Mouse (Mus musculus) cerebellum, adult 11 months (tissue): ENCODE results near the gene Spop.

Experiments used
- DNase-seq: peaks from one replicate; pipeline ENCODE4 v3.0.0; 2022

Spop gene

DNA sequence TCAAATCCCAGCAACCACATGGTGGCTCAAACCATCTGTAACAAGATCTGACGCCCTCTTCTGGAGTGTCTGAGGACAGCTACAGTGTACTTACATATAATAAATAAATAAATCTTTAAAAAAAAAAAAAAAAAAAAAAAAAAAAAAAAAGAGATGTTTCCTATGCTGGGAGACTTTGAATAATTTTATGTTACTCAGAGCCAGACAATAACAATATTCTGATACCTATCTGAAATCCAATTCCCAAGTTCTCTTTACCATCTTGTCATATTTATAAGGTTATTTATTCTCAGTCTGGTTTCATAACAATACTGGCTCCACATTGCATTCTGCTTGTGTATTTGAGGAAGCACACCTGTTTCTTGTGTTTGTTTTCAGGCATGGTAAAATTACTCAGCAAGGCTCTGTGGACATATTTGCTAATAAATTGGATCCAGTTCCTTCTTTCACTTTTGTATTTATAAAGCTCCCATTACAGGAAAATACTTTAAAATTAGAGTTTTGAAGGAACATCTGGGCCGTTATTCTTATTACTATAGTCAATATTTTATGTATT, 7.1 kb downstream of the Spop start:
- no peak for DNase-seq

- DNase-seq: no peak
Observed at GRCm38 (mm10) chr11:95423505-95423904, 9.6 kb downstream of the Spop start.

DNA sequence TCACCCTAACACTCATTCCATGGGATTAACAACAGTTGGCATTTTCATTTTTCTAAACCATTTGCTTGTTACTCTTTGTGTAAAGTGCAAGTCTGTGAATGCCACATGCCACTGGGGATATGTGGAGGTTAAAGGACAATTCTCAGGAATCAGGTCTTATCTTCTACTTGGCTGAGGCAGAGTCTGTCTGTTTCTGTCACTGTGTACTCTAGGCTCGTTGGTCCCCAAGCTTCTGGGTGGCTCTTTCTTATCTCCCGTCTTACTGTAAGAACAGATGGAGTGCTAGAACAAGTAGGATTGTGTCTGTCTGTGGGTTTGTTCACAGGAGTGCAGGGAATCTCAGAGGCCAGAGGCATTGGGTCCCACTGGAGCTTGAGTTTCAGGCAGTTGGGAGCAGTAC, 17.5 kb downstream of the Spop start:
- no peak for DNase-seq

GRCm38 (mm10) chr11:95432194-95432593, 18.3 kb downstream of the Spop start:
- no peak for DNase-seq

DNA sequence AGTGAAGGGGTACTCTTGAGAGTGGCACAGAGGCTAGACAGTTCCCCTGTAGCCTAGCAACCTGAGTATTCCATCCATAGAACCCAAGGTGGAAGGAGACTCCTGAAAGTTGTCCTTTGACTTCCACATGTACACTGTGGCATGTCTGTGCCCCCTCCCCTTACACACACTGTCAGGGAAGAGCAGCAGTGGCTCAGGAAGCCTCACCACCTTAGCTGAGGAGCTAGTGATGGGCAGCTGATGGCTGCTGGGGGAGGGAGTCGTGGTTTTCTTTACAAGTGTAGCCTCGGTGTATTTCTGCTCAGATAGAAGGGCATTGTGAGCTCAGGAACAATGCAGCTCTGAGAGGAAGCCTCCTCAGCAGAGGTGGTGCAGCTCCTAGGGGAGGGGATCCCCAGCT, 31.5 kb downstream of the Spop start:
- DNase-seq: no peak

DNA sequence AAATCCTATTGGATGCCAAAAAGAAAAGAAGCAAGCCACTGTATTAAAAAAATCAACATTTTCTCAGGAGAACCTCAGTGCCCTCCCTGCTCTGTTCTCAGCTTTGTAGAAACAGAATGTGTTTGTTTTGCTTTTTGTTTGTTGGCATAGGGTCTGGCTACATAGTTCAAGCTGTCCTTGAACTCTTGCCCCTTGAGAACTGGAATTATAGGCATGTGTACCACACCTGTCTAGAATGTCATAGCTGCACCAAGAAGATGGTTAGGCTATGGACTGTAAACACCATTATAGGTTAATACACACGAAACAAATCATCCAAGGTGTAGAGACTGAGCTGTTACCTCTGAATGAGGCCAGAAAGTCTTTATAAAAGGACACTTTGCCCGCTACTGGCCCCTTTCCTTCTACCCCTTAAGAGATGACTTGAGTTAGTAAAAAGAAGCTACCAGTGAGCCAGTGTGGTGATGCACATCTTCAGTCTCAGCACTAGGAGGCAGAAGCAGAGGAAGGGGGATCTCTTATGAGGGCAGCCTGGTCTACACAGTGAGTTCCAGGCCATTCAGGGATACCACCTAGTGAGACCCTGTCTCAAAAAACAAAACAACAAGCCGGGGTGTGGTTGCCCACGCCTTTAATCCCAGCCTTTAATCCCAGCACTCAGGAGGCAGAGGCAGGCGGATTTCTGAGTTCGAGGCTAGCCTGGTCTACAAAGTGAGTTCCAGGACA, 32.9 kb downstream of the Spop start:
- no peak for DNase-seq

DNA sequence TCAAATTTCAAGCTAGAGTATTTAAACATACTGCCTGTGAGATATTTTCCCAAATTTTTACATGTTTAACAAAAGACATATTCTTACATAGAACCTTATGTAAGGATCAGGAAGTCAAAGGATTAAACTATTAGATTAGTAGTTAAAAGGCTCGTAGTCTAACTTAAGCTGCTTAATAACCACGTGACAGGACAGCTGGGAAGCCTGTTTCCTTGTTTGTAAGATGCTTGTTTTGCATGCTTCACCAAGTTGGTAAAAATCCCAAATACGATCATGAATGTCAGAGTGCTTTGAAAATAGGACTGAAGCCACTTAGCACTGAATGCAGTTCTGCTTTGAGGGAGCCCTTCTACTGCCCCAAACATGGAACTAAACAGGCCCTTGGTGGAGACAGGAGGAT, 34.5 kb downstream of the Spop start:
- no peak for DNase-seq

DNA sequence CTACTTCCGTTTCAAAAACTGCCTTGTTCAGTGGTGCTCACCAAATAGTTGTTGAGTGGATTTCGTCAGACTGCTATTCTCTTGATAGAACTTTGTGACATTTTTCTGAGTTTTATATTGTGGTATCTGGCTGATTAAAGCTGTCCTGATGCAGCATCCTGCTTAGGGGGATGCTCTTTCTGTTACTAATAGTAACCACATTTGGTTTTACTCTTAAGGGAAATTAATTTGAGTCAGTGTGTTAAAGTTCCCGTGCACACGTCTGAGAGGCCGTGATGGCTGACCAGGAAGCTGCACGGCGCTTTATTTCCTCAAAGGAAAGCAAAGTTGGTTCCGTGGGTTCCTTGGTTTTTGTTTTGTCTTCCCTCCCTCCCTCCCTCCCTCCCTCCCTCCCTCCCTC, 41.5 kb downstream of the Spop start:
- no peak for DNase-seq

DNA sequence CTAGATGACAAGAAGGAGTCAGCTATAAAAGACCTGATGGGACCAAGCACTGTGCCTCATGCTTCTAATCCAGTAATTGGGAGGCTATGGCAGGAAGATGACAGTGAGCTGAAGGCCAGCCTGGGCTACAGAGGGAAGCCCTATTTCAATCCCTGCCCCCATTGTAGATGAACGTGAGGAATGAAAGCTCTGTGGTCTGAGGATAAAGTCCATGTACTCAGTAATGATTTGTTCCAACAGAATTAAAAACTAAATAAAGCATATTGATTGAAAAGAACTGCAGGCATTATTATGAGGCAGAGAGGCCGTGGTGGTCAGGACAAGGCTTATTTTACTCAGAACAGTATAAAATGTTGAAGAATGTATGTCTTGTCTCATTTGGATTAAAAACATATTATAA, 47.0 kb downstream of the Spop start:
- DNase-seq: no peak

DNA sequence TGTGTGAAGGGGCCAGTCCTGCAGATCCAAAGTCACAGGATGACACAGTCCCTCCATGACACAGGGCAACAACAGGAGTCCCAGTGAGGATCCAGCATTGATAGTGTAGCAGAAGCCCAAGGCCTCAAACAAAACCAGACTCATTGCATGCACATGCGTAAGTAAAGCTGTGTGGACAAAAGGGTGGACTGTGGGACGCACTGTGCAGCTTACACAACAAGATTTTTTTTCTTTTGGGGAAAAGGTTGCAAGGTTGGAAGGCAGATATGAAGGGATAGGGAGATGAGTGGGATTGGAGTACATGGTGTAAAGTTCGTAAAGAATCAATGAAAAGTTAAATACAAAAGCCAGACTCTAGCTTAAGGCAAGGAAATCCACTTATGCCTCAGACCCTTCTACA, 48.3 kb downstream of the Spop start:
- no peak for DNase-seq

DNA sequence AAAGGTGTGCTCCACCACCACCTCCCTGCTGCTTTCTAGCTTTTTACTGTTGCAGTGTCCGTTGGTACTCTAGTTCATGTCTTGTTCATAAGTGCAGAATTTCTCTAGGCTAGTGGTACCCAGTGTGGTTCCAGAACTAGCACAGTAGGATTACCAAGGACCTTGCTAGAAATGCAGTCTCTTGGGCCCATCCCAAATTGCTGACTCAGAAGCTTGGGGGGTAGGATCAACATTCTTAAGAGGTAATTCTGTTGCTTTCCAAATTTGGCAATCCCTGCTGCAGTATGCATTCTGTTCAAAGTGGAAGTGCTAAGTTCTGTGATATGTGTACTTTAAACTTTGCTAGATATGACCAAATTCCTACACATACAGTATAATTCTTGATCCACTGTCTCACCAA, 53.9 kb downstream of the Spop start:
- DNase-seq: no peak

GRCm38 (mm10) chr11:95472942-95473341, 59.1 kb downstream of the Spop start:
- DNase-seq: no peak

GRCm38 (mm10) chr11:95473456-95473855, 59.6 kb downstream of the Spop start:
- DNase-seq: no peak

DNA sequence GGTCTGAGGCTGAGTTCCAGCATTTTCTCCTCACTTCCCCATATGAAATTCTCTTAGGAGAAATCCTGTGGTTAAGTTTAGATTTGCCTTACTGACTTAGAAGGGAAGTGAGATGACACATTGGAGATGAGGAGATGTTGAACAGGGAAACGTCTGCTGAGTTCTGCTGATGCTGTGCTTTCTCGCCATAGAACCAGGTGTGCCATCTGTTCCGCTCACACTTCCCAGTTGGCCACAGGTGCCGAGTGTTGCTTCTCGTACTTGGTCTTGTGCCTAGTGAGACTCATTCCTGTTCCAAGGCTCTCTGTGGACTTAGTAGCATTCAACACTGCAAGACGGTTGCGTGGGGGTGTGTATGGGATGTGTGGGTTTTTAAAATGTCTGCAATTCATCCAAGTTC, 62.4 kb downstream of the Spop start:
- no peak for DNase-seq

- DNase-seq: no peak
Observed at GRCm38 (mm10) chr11:95479458-95479857, 65.6 kb downstream of the Spop start.

- no peak for DNase-seq
Observed at GRCm38 (mm10) chr11:95480662-95481061, 66.8 kb downstream of the Spop start.

GRCm38 (mm10) chr11:95485634-95486033, 71.8 kb downstream of the Spop start:
- DNase-seq: no peak

DNA sequence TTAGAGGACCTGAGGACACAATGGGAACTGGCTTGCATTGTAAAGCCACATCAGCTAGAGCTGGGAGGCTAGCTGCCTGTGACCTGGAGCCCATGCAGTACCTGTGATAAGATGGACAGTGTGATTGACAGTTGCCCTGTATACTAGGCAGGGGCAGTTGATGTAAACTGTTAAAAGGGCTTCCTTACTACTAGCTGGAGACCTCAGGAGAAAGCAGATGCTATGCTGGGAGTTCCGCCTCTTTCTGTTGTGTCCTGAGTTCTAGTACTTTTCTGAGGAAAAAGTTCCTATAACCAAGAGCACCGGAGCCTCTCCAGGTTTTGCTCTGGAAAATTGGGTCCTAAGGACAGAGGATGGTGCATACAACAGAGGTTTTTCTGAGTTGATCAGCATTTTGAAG, 73.4 kb downstream of the Spop start:
- no peak for DNase-seq

DNA sequence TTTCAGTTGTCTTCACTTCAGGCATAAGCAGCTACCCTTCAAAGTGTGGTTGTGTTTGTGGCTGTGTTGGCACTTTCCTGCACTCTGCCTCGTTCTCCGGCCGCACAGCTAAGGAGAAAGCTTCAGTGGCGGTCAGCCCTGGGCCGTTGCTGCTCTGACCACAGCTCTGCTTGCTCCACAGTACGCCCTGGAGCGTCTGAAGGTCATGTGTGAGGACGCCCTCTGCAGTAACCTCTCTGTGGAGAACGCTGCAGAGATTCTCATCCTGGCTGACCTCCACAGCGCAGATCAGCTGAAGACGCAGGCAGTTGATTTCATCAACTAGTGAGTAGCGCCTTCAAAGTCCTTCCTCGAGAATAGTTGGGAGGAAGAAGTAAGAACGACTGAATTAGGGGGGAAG, 76.2 kb downstream of the Spop start:
- no peak for DNase-seq

GRCm38 (mm10) chr11:95492256-95492655, 78.4 kb downstream of the Spop start:
- no peak for DNase-seq

DNA sequence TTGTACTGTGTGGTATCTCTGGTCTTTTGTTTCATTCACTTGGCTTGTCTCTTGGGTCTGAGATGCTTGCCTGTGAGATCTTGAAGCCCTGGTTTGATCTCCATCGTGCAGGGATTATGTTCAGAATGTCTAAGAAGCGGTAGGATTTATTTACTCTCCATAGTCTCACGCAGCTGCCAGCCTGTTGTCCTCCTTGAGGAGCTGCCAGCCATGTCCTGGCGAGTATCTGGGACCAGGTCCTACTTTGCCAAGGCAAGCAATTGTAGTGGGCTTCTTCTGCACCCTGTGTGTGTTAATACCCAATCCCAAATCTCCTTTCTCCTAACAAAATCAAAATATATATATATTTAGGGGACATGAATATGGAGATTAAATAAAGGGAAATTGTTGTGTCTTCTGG, 79.1 kb downstream of the Spop start:
- DNase-seq: no peak

GRCm38 (mm10) chr11:95493950-95494349, 80.1 kb downstream of the Spop start:
- no peak for DNase-seq

DNA sequence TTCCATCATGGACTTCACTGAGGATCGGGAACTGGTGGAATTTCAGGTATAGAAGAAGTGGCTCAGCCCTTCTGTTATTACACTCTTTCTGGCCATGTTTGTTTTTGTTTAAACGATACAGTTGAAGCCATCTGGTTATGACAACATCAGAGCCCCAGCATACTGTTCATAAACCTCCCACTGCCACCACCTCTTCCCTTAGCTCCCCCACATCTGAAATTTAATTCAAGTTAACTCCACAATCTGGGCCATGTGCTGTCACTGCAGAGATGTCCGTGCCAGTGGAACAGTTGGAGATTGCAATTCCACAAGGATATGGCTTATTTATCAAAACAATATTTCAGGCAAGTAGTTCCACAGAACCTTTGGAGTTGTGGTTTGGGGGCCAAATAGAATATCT, 80.5 kb downstream of the Spop start:
- DNase-seq: no peak

GRCm38 (mm10) chr11:95495883-95496282, 82.0 kb downstream of the Spop start:
- no peak for DNase-seq

DNA sequence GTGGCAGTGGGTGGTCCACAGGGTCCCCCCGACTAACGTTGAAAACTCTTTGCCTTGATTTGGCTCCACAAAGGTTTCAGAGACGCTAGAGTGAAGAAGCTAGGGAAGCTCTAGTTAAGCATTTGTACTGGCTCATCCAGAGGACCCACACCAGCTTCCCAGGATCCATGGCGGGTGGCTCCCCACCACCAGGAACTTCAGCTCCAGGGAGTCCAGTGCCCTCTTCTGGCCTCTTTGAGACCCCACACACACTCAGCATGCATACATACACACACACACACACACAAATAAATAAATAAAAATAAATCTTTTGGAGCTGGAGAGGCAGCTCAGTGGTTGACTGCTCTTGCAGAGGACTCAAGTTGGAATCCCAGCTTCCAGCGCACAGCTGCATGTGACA, 84.0 kb downstream of the Spop start:
- no peak for DNase-seq
